Mouse (Mus musculus) brain, adult 2 months (tissue): Measurements from ENCODE around the gene Pacrg.

Source experiments
- DNase-seq: peaks from one replicate; pipeline ENCODE4 v3.0.0; 2011; ENCODE audit warnings: low read depth, low spot score

Pacrg gene

GRCm38 (mm10) chr17:10456409-10456808, 383.7 kb downstream of the Pacrg start:
- DNase-seq: no peak

- DNase-seq: peak; percentile 61
These were observed 384.1 kb downstream of the Pacrg start for GRCm38 (mm10) chr17:10455961-10456360.

- DNase-seq: peak; percentile 95
These were observed 385.7 kb downstream of the Pacrg start for GRCm38 (mm10) chr17:10454406-10454805.

GRCm38 (mm10) chr17:10452801-10453200, 387.3 kb downstream of the Pacrg start:
- no peak for DNase-seq

GRCm38 (mm10) chr17:10451306-10452077, 388.6 kb downstream of the Pacrg start:
- DNase-seq: peak; percentile 95

- DNase-seq: peak; percentile 32
These were observed 390.3 kb downstream of the Pacrg start for GRCm38 (mm10) chr17:10449800-10450299.

GRCm38 (mm10) chr17:10448417-10448816, 391.7 kb downstream of the Pacrg start:
- peak; percentile 69 for DNase-seq

- DNase-seq: peak; percentile 30
These were observed 398.5 kb downstream of the Pacrg start for GRCm38 (mm10) chr17:10441501-10442111.

- DNase-seq: no peak
These were observed 399.1 kb downstream of the Pacrg start for GRCm38 (mm10) chr17:10440961-10441360.

GRCm38 (mm10) chr17:10439815-10440214, 400.3 kb downstream of the Pacrg start:
- no peak for DNase-seq

GRCm38 (mm10) chr17:10434867-10435266, 405.2 kb downstream of the Pacrg start:
- no peak for DNase-seq

GRCm38 (mm10) chr17:10432525-10433180, 407.5 kb downstream of the Pacrg start:
- no peak for DNase-seq

GRCm38 (mm10) chr17:10431849-10432524, 408.1 kb downstream of the Pacrg start:
- no peak for DNase-seq

GRCm38 (mm10) chr17:10430831-10431230, 409.3 kb downstream of the Pacrg start:
- peak; percentile 39 for DNase-seq

GRCm38 (mm10) chr17:10429406-10429805, 410.7 kb downstream of the Pacrg start:
- DNase-seq: no peak

- no peak for DNase-seq
These were observed 414.8 kb downstream of the Pacrg start for GRCm38 (mm10) chr17:10425311-10425710.

GRCm38 (mm10) chr17:10417558-10418253, 422.4 kb downstream of the Pacrg start:
- DNase-seq: no peak

- DNase-seq: no peak
These were observed 423.1 kb downstream of the Pacrg start for GRCm38 (mm10) chr17:10416995-10417394.

- DNase-seq: no peak
These were observed 424.0 kb downstream of the Pacrg start for GRCm38 (mm10) chr17:10416101-10416500.

- DNase-seq: no peak
These were observed 425.7 kb downstream of the Pacrg start for GRCm38 (mm10) chr17:10414383-10414782.

- DNase-seq: peak; percentile 54
These were observed 426.2 kb downstream of the Pacrg start for GRCm38 (mm10) chr17:10413870-10414269.
